Mouse (Mus musculus) layer of hippocampus, adult 2 months (tissue): Measurements from ENCODE around the gene Trip10. TPM values are rescaled to one million over a fixed set of nuclear protein-coding genes. Genes with fewer than 3 reads are reported as not detected.

Experiments used
- DNase-seq, 2 experiments: peaks; one replicate each; pipeline ENCODE4 v3.0.0; 2022; ENCODE audit warnings: low spot score in 2 of 2
- H3K27ac ChIP-seq: fragments of 200-600 bp; 2 replicates; pipeline ENCODE4 v1.8.1; 2022
- H3K4me3 ChIP-seq: fragments of 200-600 bp; 2 replicates; pipeline ENCODE4 v1.8.1; 2022; ENCODE audit warnings: mild to moderate bottlenecking
- CTCF ChIP-seq: fragments of 200-600 bp; conservative IDR thresholded peaks from 2 replicates; pipeline ENCODE4 v1.8.1; 2022; ENCODE audit warnings: antibody characterized with exemption, mild to moderate bottlenecking, moderate library complexity
- microRNA-seq, 2 experiments: library from miRNA; unstranded; fragments of <30 nt; microRNA quantifications; one replicate each; pipeline ENCODE4 v1.2.0; 2021
- total RNA-seq, 2 experiments: library from RNA; stranded (reverse); gene quantifications; 2 replicates each; pipeline ENCODE4 v1.2.3; 2021

Gene Trip10
- total RNA-seq, 2 experiments from 2014 or later = 8.2 to 9.8 TPM

- H3K27ac ChIP-seq = no peak overlapping the region
- no peak for DNase-seq
- no peak overlapping the region for H3K4me3 ChIP-seq
- TF ChIP-seq CTCF = no peak
Measured at GRCm38 (mm10) chr17:57297040-57297439, 47.8 kb downstream of the Trip10 start.

GRCm38 (mm10) chr17:57305593-57305992 is 56.3 kb downstream of the Trip10 start:
- no peak overlapping the region for H3K27ac ChIP-seq
- DNase-seq = no peak
- no peak for TF ChIP-seq CTCF
- no peak overlapping the region for H3K4me3 ChIP-seq

GRCm38 (mm10) chr17:57307074-57307473 is 57.8 kb downstream of the Trip10 start:
- no peak for DNase-seq
- H3K27ac ChIP-seq = no peak overlapping the region
- TF ChIP-seq CTCF = no peak

GRCm38 (mm10) chr17:57311801-57312200 is 62.5 kb downstream of the Trip10 start:
- no peak overlapping the region for H3K4me3 ChIP-seq
- no peak for TF ChIP-seq CTCF
- no peak for DNase-seq

More at GRCm38 (mm10) chr17:57307074-57307473, 57.8 kb downstream of the Trip10 start:
- H3K4me3 ChIP-seq = no peak overlapping the region

More at GRCm38 (mm10) chr17:57311801-57312200, 62.5 kb downstream of the Trip10 start:
- H3K27ac ChIP-seq = no peak overlapping the region

Small RNAs within 50 kb of the gene (microRNA-seq; reads per million reads assigned to microRNA genes)
- gene Mir6978 = 0 to 0.55 reads per million in 2 experiments

Other genes starting within 250 kb of the Trip10 start
- not detected for gene Pspn, start 249.4 kb upstream of the Trip10 start, total RNA-seq
- gene Gtf2f1, start 238.2 kb upstream of the Trip10 start, total RNA-seq = 10 to 100 TPM; 61.2 to 63.2 TPM
- under 1 TPM in 1 of 2 experiments, not detected in 1; 0.64 TPM for gene Gm17949, start 238.0 kb upstream of the Trip10 start, total RNA-seq
- gene Khsrp, start 217.9 kb upstream of the Trip10 start, total RNA-seq = 100 to 1,000 TPM; 115 to 120 TPM
- gene Slc25a41, start 207.8 kb upstream of the Trip10 start, total RNA-seq = not detected
- under 1 TPM in 1 of 2 experiments, not detected in 1; 0.64 TPM for gene Crb3, start 190.3 kb upstream of the Trip10 start, total RNA-seq
- 100 to 1,000 TPM; 373 to 393 TPM for gene Slc25a23, start 189.6 kb upstream of the Trip10 start, total RNA-seq
- 1 to 10 TPM; 1.4 to 2.0 TPM for gene Dennd1c, start 170.9 kb upstream of the Trip10 start, total RNA-seq
- gene Tubb4a, start 161.7 kb upstream of the Trip10 start, total RNA-seq = 100 to 1,000 TPM; 558 TPM
- under 1 TPM; 0.37 to 0.38 TPM for gene Tnfsf9, start 144.1 kb upstream of the Trip10 start, total RNA-seq
- gene Cd70, start 99.7 kb upstream of the Trip10 start, total RNA-seq = not detected
- gene Tnfsf14, start 55.3 kb upstream of the Trip10 start, total RNA-seq = not detected
- under 1 TPM; 0.97 to 0.98 TPM for gene C3, start 21.3 kb upstream of the Trip10 start, total RNA-seq
- 10 to 100 TPM; 24.0 to 24.8 TPM for gene Gpr108, start 1.0 kb upstream of the Trip10 start, total RNA-seq
- gene Vav1, start 29.6 kb downstream of the Trip10 start, total RNA-seq = 1 to 10 TPM; 2.8 to 3.2 TPM
- 1 to 10 TPM; 4.5 to 6.2 TPM for gene Adgre1, start 109.2 kb downstream of the Trip10 start, total RNA-seq